Mouse (Mus musculus): ENCODE results near the gene Sfi1.

DNA sequence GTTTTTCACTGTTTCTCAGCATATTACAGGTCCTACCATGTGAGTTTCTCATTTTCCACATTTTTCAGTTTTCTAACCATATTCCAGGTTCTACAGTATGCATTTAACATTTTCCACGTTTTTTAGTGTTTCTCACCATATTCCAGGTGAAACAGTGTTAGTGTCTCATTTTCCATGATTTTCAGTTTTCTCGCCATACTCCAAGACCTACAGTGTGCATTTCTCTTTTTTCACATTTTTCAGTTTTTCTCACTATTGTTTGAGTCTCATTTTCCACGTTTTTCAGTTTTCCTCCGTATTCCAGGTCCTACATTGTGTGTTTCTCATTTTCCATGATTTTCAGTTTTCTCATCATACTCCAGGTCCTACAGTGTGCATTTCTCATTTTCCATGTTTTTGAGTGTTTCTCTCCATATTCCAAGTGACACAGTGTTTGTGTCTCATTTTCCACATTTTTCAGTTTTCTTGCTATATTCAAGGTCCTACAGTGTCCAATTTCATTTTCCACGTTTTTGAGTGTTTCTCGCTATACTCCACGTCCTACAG is 89.6 kb downstream of the Sfi1 start:
- TF ChIP-seq CTCF (conservative IDR thresholded peaks at IDR 0.05; ENCODE audit: low read length) (no peak), NANOG (IDR thresholded peaks at IDR 0.05; ENCODE audit: borderline replicate concordance, low read length) (no peak), POU5F1 (IDR thresholded peaks at IDR 0.05; ENCODE audit: borderline replicate concordance, low read length) (no peak)
